Mouse (Mus musculus): ENCODE measurements around the gene Bfsp1.

DNA sequence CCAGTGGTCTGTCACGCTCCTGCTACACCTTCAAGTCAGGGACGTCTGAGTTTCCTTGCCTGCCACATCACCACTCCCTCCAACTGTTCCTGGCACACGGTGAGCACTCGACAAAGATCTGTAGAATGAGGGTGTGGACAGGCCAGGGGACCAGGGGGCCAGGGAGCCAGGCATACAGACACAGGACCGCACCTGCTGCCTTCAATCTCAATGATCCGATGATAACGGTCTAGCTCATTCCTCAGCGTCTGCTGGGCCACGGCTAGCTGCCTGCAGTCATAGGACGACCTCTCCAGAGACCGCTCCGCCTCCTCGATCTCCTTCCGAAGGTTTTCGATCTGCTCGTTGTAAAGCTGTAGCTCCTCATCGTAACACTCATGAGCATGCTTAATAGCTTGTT, 31.3 kb downstream of the Bfsp1 start:
- TF ChIP-seq CTCF (IDR thresholded peaks at IDR 0.05; ENCODE audit: low read depth, low read length) (no peak), POLR2A (IDR thresholded peaks at IDR 0.05; ENCODE audit: borderline replicate concordance, low read depth, low read length) (no peak)
